Mouse (Mus musculus): Measurements from ENCODE around the gene Yipf4. TPM values are rescaled to one million over a fixed set of nuclear protein-coding genes. Genes with fewer than 3 reads are reported as not detected.

The Yipf4 gene
- polyA plus RNA-seq, 1 experiment from 2014 or later: 106 TPM

GRCm38 (mm10) chr17:74528648-74529532 lies 39.6 kb downstream of the Yipf4 start:
- peak; percentile 37 for ATAC-seq
- Histone ChIP-seq H3K4me2 (replicated peaks; ENCODE audit: low read depth, low read length) (peak overlapping the region; percentile 69), H3K9me3 (ENCODE audit: low read length) (no peaks in the 10 kb centered on the region), H3K36me3 (ENCODE audit: insufficient read depth, low read length) (no peaks in the 10 kb centered on the region), H3K27me3 (replicated peaks; ENCODE audit: insufficient read depth, low read length) (no peaks in the 10 kb centered on the region), H3K9ac (replicated peaks; ENCODE audit: low read depth) (peak overlapping the region; percentile 96), H3K4me1 (ENCODE audit: insufficient read depth, low read depth, low read length) (peaks cover 9% of the 10 kb centered on the region; the same call in 1 of the 2 replicates), H3K4me3 (ENCODE audit: low read depth, low read length) (peak overlapping the region; percentile 94), H3K27ac (ENCODE audit: low read length) (peak overlapping the region; percentile 98)
- TF ChIP-seq EP300 (IDR thresholded peaks at IDR 0.05): no peak
- TF ChIP-seq CTCF (IDR thresholded peaks at IDR 0.05): no peak
- peak; percentile 67 for DNase-seq (ENCODE audit: low spot score)
- under 1% methylated on average over 67 of the region's 72 CpGs for WGBS

GRCm38 (mm10) chr17:74529533-74529824 lies 40.2 kb downstream of the Yipf4 start:
- TF ChIP-seq EP300 (IDR thresholded peaks at IDR 0.05) (no peak), CTCF (IDR thresholded peaks at IDR 0.05) (no peak)
- no peak for ATAC-seq
- Histone ChIP-seq H3K4me2 (replicated peaks; ENCODE audit: low read depth, low read length) (peak overlapping the region; percentile 69), H3K36me3 (ENCODE audit: insufficient read depth, low read length) (no peaks in the 10 kb centered on the region), H3K27ac (ENCODE audit: low read length) (peak overlapping the region; percentile 98), H3K27me3 (replicated peaks; ENCODE audit: insufficient read depth, low read length) (no peaks in the 10 kb centered on the region), H3K9ac (replicated peaks; ENCODE audit: low read depth) (peak overlapping the region; percentile 96), H3K4me3 (ENCODE audit: low read depth, low read length) (peak overlapping the region; percentile 94), H3K4me1 (ENCODE audit: insufficient read depth, low read depth, low read length) (peaks cover 9% of the 10 kb centered on the region; the same call in 1 of the 2 replicates), H3K9me3 (ENCODE audit: low read length) (no peaks in the 10 kb centered on the region)
- DNase-seq (ENCODE audit: low spot score): no peak
- 12% methylated on average over 3 of the region's 3 CpGs for WGBS

GRCm38 (mm10) chr17:74534971-74535370 lies 45.7 kb downstream of the Yipf4 start:
- 98% methylated on average over 4 of the region's 4 CpGs for WGBS
- Histone ChIP-seq H3K4me3 (ENCODE audit: low read depth, low read length) (no peak overlapping the region), H3K9me3 (ENCODE audit: low read length) (no peaks in the 10 kb centered on the region), H3K36me3 (ENCODE audit: insufficient read depth, low read length) (no peaks in the 10 kb centered on the region), H3K9ac (replicated peaks; ENCODE audit: low read depth) (no peak overlapping the region), H3K27ac (ENCODE audit: low read length) (no peak overlapping the region), H3K27me3 (replicated peaks; ENCODE audit: insufficient read depth, low read length) (no peaks in the 10 kb centered on the region), H3K4me1 (ENCODE audit: insufficient read depth, low read depth, low read length) (peaks cover 6% of the 10 kb centered on the region; the same call in 1 of the 2 replicates), H3K4me2 (replicated peaks; ENCODE audit: low read depth, low read length) (no peak overlapping the region)
- no peak for DNase-seq (ENCODE audit: low spot score)
- no peak for ATAC-seq
- TF ChIP-seq CTCF (IDR thresholded peaks at IDR 0.05): no peak
- TF ChIP-seq EP300 (IDR thresholded peaks at IDR 0.05): no peak

- no peak overlapping the region for H3K4me3 ChIP-seq (ENCODE audit: low read depth, low read length)
- no peak for TF ChIP-seq EP300 (IDR thresholded peaks at IDR 0.05)
- TF ChIP-seq CTCF (IDR thresholded peaks at IDR 0.05): no peak
- WGBS: 88% methylated on average over 1 of the region's 1 CpGs
- ATAC-seq (no peak), DNase-seq (ENCODE audit: low spot score) (no peak)
- no peak overlapping the region for H3K4me2 ChIP-seq (replicated peaks; ENCODE audit: low read depth, low read length)
- H3K27me3 ChIP-seq (replicated peaks; ENCODE audit: insufficient read depth, low read length): no peaks in the 10 kb centered on the region
- no peak overlapping the region for H3K9ac ChIP-seq (replicated peaks; ENCODE audit: low read depth)
- no peaks in the 10 kb centered on the region for H3K36me3 ChIP-seq (ENCODE audit: insufficient read depth, low read length)
- H3K9me3 ChIP-seq (ENCODE audit: low read length): no peaks in the 10 kb centered on the region
- H3K4me1 ChIP-seq (ENCODE audit: insufficient read depth, low read depth, low read length): no peaks in the 10 kb centered on the region
- H3K27ac ChIP-seq (ENCODE audit: low read length): no peak overlapping the region
These were observed 48.2 kb downstream of the Yipf4 start for GRCm38 (mm10) chr17:74537526-74537925.

- Histone ChIP-seq H3K4me1 (ENCODE audit: insufficient read depth, low read depth, low read length) (no peaks in the 10 kb centered on the region), H3K9me3 (ENCODE audit: low read length) (no peaks in the 10 kb centered on the region), H3K27me3 (replicated peaks; ENCODE audit: insufficient read depth, low read length) (no peaks in the 10 kb centered on the region), H3K27ac (ENCODE audit: low read length) (no peak overlapping the region), H3K4me2 (replicated peaks; ENCODE audit: low read depth, low read length) (no peak overlapping the region), H3K36me3 (ENCODE audit: insufficient read depth, low read length) (peaks cover 3% of the 10 kb centered on the region; the same call in 1 of the 2 replicates), H3K4me3 (ENCODE audit: low read depth, low read length) (no peak overlapping the region), H3K9ac (replicated peaks; ENCODE audit: low read depth) (no peak overlapping the region)
- WGBS: 95% methylated on average over 2 of the region's 2 CpGs
- no peak for TF ChIP-seq EP300 (IDR thresholded peaks at IDR 0.05)
- DNase-seq (ENCODE audit: low spot score): no peak
- ATAC-seq: no peak
These were observed 54.3 kb downstream of the Yipf4 start for GRCm38 (mm10) chr17:74543615-74544014.

Other genes with a start within 250 kb of the Yipf4 start
- gene Memo1, start 194.0 kb upstream of the Yipf4 start, polyA plus RNA-seq (2015; fragmentation: Nextera tagmentation; extraction: Ambion mirVana): 54.2 and 56.3 TPM in 2 replicates
- gene Dpy30, start 165.5 kb upstream of the Yipf4 start, polyA plus RNA-seq (2015; fragmentation: Nextera tagmentation; extraction: Ambion mirVana): 149 and 165 TPM in 2 replicates
- gene Spast, start 150.5 kb upstream of the Yipf4 start, polyA plus RNA-seq (2015; fragmentation: Nextera tagmentation; extraction: Ambion mirVana): 10.1 and 12.7 TPM in 2 replicates
- gene Slc30a6, start 93.9 kb upstream of the Yipf4 start, polyA plus RNA-seq (2015; fragmentation: Nextera tagmentation; extraction: Ambion mirVana): 26.7 and 28.6 TPM in 2 replicates
- gene Nlrc4, start 30.4 kb upstream of the Yipf4 start, polyA plus RNA-seq (2015; fragmentation: Nextera tagmentation; extraction: Ambion mirVana): 0.53 and 0.77 TPM in 2 replicates
- 104 and 108 TPM in 2 replicates for gene Birc6, start 38.8 kb downstream of the Yipf4 start, polyA plus RNA-seq (2015; fragmentation: Nextera tagmentation; extraction: Ambion mirVana)
- 8.6 and 8.8 TPM in 2 replicates for gene Ttc27, start 228.2 kb downstream of the Yipf4 start, polyA plus RNA-seq (2015; fragmentation: Nextera tagmentation; extraction: Ambion mirVana)